Mouse (Mus musculus) neural tube, embryonic 10.5 days (tissue): ENCODE measurements at regions not wholly inside any gene's neighbourhood (a gene's known extent, or its start where the extent isn't known, plus 50 kb on each side); places are given as distances from the start of the nearest gene placed in this dataset.

Source experiments
- DNase-seq: peaks from one replicate; pipeline ENCODE4 v3.0.0-alpha.2; 2017; ENCODE audit warnings: low spot score; ENCODE audit errors: extremely low spot score

GRCm38 (mm10) chr8:44155705-44156321 lies 446.0 kb upstream of the Adam34 start:
- no peak for DNase-seq

- DNase-seq, result no peak
Observed at GRCm38 (mm10) chr8:44165115-44165514, 455.3 kb upstream of the Adam34 start.

- no peak for DNase-seq
Observed at GRCm38 (mm10) chr8:44177016-44177415, 467.2 kb upstream of the Adam34 start.

GRCm38 (mm10) chr8:44202228-44202627 lies 492.4 kb upstream of the Adam34 start:
- no peak for DNase-seq

- no peak for DNase-seq
Observed at GRCm38 (mm10) chr8:44206391-44207170, 496.7 kb upstream of the Adam34 start.

GRCm38 (mm10) chr8:44222346-44222745 lies 512.5 kb upstream of the Adam34 start:
- DNase-seq, result no peak

GRCm38 (mm10) chr8:44252393-44252792 lies 542.5 kb upstream of the Adam34 start:
- no peak for DNase-seq

GRCm38 (mm10) chr8:44257051-44257450 lies 547.2 kb upstream of the Adam34 start:
- no peak for DNase-seq

GRCm38 (mm10) chr8:44261039-44261438 lies 551.2 kb upstream of the Adam34 start:
- no peak for DNase-seq

- no peak for DNase-seq
Observed at GRCm38 (mm10) chr8:44273300-44273699, 563.5 kb upstream of the Adam34 start.

- DNase-seq, result no peak
Observed at GRCm38 (mm10) chr8:44318216-44318615, 608.4 kb upstream of the Adam34 start.

- DNase-seq, result no peak
Observed at GRCm38 (mm10) chr8:44334323-44334993, 600.8 kb upstream of the Fat1 start.

GRCm38 (mm10) chr8:44343401-44343800 lies 591.8 kb upstream of the Fat1 start:
- no peak for DNase-seq

- no peak for DNase-seq
Observed at GRCm38 (mm10) chr8:44343924-44344323, 591.3 kb upstream of the Fat1 start.

- no peak for DNase-seq
Observed at GRCm38 (mm10) chr8:44347412-44347811, 587.8 kb upstream of the Fat1 start.

GRCm38 (mm10) chr8:44373987-44374386 lies 561.3 kb upstream of the Fat1 start:
- DNase-seq, result no peak

GRCm38 (mm10) chr8:44377731-44378130 lies 557.5 kb upstream of the Fat1 start:
- no peak for DNase-seq

- DNase-seq, result no peak
Observed at GRCm38 (mm10) chr8:44408462-44408861, 526.8 kb upstream of the Fat1 start.

GRCm38 (mm10) chr8:44410261-44410660 lies 525.0 kb upstream of the Fat1 start:
- DNase-seq, result no peak

- DNase-seq, result no peak
Observed at GRCm38 (mm10) chr8:44418003-44418402, 517.2 kb upstream of the Fat1 start.

- DNase-seq, result no peak
Observed at GRCm38 (mm10) chr8:44455433-44455832, 479.8 kb upstream of the Fat1 start.

- DNase-seq, result no peak
Observed at GRCm38 (mm10) chr8:44456336-44456735, 478.9 kb upstream of the Fat1 start.
